Mouse (Mus musculus) layer of hippocampus, adult 8-10 months (tissue): ENCODE data around the gene Serpinb9c. TPM values are rescaled to one million over a fixed set of nuclear protein-coding genes. Genes with fewer than 3 reads are reported as not detected.
A peak's percentile ranks its signal among the peaks of the same experiment; 100 is the strongest.
"Not testable (repeated sequence)": the region's sequence is repeated elsewhere in the genome, so short reads cannot be mapped to it uniquely, and the experiment has no call there.

ENCODE experiments used
- DNase-seq, 2 experiments: peaks; one replicate each; pipeline ENCODE4 v3.0.0; 2022; ENCODE audit warnings: low spot score in 2 of 2
- total RNA-seq, 4 experiments: library from RNA; stranded (reverse); gene quantifications; 2 replicates each; pipeline ENCODE4 v1.2.4; 2022

Gene Serpinb9c
- total RNA-seq: not detected

DNA sequence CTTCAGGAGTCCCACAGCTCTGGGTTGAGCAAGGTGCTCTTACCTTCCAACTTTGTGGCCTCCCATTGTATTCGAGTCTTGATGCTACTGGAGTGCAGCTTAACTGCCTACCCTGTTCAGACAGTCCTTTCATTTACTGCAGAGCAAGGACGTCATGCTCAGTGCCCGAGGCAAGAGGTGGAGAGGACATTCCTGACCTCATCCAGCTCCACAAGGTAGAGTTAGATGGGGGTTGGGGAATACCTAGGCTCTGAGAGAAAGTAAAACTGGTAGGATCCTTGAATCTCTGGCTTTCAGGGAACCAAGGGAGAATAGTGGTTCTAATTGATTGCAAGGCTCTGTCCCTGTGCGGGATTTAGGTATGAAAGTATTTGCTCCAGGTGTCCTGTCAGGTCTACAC, at the start of gene Serpinb9c:
Gene Serpinb9c, minus strand, starts transcription at position 101 of the 400 bp plus-strand sequence.
- DNase-seq: no peak

DNA sequence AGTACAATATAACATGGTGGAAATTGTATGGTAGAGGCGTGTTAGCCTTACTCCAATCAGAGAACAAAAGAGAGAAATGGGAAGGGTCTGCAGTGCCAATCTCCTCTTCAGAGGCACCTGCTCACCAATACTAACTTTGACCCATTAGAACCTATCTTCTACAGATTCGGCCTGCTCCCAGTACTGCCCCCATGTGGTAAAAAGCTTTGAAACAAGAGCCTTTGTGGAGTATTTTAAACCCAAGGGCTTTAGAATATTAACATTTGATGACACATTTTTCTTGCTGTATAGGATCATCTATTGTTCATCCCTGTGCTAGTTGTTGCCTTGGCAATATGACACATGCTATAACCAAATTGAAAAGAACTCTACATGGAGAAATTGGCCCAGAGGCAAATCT, 40.2 kb upstream of the Serpinb9c start:
- DNase-seq: no peak

DNA sequence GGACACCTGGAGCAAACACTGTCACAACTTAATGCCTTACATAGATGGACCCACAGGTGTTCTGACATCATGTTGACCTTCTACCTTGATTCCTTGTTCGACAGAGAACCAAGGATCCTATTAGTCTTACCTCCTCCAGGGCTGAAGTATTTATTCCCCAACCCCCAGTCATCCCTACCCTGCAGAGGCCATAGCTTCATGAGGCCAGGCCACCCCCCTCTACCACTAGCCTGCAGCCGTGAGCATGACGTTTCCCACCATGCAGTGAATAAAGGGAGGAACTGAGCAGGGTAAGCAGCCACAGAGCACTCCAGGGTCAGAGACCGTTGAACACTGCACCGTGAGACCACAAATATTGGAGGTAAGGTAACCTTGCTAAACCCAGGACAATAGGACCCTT, 33.1 kb upstream of the Serpinb9c start, which contains the start of gene Serpinb9d:
Gene Serpinb9d, plus strand, starts transcription at position 301 of the 400 bp plus-strand sequence.
- no peak for DNase-seq

- DNase-seq: not testable (repeated sequence)
These were observed 30.9 kb upstream of the Serpinb9c start for GRCm38 (mm10) chr13:33190486-33190885.

- no peak for DNase-seq
These were observed 18.1 kb downstream of the Serpinb9c start for GRCm38 (mm10) chr13:33141435-33141834.

DNA sequence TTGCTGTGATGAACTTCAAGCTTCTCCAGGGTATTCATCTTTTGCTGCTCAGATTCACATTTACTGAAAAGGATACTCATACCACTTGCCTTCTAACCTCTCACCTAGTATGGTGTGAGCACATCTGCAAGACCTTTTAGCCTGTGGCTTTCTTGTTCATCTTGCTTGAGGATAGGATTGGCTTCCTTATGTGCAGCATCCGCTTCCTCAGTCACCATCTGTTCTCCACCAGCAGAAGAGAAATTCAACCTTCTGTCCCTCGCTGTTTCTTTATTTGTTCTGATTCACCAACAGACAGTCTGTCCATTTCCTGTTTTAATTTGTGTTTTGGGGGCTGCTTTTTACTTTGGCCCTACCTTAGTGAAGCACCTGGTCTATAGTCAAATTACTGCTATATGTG, 21.8 kb downstream of the Serpinb9c start:
- peak in 1 of 2 experiments; percentile 25 for DNase-seq

GRCm38 (mm10) chr13:33113054-33113453, 46.5 kb downstream of the Serpinb9c start:
- no peak for DNase-seq

DNA sequence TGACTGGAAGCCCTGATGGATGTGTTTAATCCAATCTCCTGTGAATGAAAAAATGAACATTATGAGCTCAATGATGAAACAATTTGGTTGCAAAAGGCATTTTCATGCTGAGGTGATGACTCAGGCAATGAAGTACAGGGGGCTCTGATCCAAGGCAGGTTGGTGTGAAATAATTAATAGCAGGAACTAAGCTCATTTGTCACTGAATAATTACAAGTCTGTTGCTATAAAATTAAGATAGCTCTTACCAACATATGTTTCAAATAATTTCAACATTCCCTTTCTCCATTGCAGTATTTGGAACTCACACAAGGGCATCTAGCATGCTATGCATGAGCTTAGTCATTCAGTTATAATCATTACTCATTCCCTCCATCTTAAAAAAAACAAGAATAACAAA, 53.9 kb downstream of the Serpinb9c start:
- DNase-seq: no peak

Other genes starting within 250 kb of the Serpinb9c start
- gene Serpinb6b, start 194.5 kb downstream of the Serpinb9c start, total RNA-seq: 1 to 10 TPM in 3 of 4 experiments, under 1 TPM in 1; 0.72 to 1.6 (median 1.2) TPM
- 1 to 10 TPM; 5.5 to 6.5 (median 5.9) TPM for gene Serpinb9, start 156.5 kb downstream of the Serpinb9c start, total RNA-seq
- gene Serpinb9b, start 132.3 kb downstream of the Serpinb9c start, total RNA-seq: not detected
- under 1 TPM; 0.39 to 0.89 (median 0.72) TPM for gene Serpinb1b, start 81.2 kb downstream of the Serpinb9c start, total RNA-seq
- gene Serpinb9d, start 33.2 kb upstream of the Serpinb9c start, total RNA-seq: not detected
- gene Serpinb9e, start 89.9 kb upstream of the Serpinb9c start, total RNA-seq: not detected
- gene Serpinb9f, start 164.3 kb upstream of the Serpinb9c start, total RNA-seq: not detected
- not detected for gene Gm11397, start 236.0 kb upstream of the Serpinb9c start, total RNA-seq